In the genomic region with DNA sequence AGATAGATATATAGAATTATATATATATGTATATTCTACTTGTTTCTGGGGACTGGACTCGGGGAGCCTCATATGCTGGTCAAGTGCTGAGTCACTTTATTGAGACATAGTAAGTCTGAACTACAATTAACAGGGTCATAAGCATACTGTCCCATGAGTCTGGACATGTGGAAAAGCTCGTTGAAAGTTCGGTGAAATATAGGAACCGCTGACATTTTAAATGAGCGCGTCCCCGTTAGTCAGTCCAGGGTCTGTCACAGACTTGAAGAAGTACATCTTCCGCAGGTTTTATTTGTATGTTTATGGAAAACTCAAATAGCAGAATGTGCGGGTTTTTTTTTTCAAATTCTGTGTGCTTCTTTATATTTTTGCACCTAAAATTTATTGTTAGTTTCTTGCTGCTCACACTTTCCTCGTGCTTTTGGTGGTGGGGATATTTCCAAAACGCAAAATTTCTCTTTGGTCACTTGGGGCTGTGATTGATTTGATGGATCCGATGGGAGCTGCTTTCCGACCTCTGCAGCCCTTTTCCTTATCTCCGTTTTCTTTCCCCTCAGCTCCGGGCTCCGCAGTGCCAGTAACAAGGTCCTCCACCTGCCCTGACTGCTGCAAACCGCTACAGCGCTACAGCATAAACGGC, we compare ENCODE assay signal across 9 mouse cellular contexts. TPM values are rescaled to one million over a fixed set of nuclear protein-coding genes. Genes with fewer than 3 reads are reported as not detected.
DNase-seq lines count a peak whose midpoint lies in the region; ATAC-seq and TF ChIP-seq lines count a peak whose summit lies in the region.
"Had no signal": no experiment of that assay in that cellular context is flagged by ENCODE, and none has a peak within 500 bp of the region (broad histone marks: within the 10 kb centered on the region; RNA-seq: fewer than 3 reads in every experiment).

No protein-coding gene starts in this region.

- H3K4me2 ChIP-seq in limb, embryonic 14.5 days (replicated peaks; ENCODE audit: low read depth, low read length, severe bottlenecking): 0 out of 2 replicates have a peak overlapping the region, but pooled peaks have one; percentile 40

- WGBS in limb, embryonic 14.5 days: 3% methylated on average over 19 of the region's 19 CpGs

- no peak for TF ChIP-seq POLR2A in limb, embryonic 14.5 days (IDR thresholded peaks at IDR 0.05; ENCODE audit: borderline replicate concordance, extremely low read depth, insufficient read depth, insufficient read length)

- no peaks in the 10 kb centered on the region for H3K9me3 ChIP-seq in limb, embryonic 14.5 days (ENCODE audit: control insufficient read depth, low read length)

- peaks cover 91% of the 10 kb centered on the region for H3K27me3 ChIP-seq in limb, embryonic 14.5 days (ENCODE audit: control insufficient read depth, insufficient read depth, low read length)

- no peak overlapping the region for H3K27ac ChIP-seq in limb, embryonic 14.5 days (replicated peaks; ENCODE audit: low read depth, low read length)

- peak overlapping the region; percentile 23 for H3K4me3 ChIP-seq in limb, embryonic 14.5 days (replicated peaks; ENCODE audit: low read length)

- ATAC-seq in limb, embryonic 14.5 days (ENCODE audit: low FRiP score, low read depth): no peak

- no peak overlapping the region for H3K9ac ChIP-seq in limb, embryonic 14.5 days (ENCODE audit: low read depth, low read length, severe bottlenecking)

- DNase-seq in embryo, embryonic 10.5 days (ENCODE audit: low spot score): peak; percentile 56
- DNase-seq in embryo, embryonic 11 days: no peak
- DNase-seq in retina, embryonic 14.5 days (ENCODE audit: low spot score): peak; percentile 41
- no peak for DNase-seq in retina, postnatal 1 day
- DNase-seq in limb, embryonic 14.5 days (ENCODE audit: low spot score): no peak
- DNase-seq in urinary bladder, adult 18-20 months (ENCODE audit: low spot score in 2 of 2): no peak
- no peak for DNase-seq in kidney, adult 18-20 months
- no peak for DNase-seq in embryo, embryonic 9.5 days (ENCODE audit: extremely low spot score)
- DNase-seq: right cerebral cortex, postnatal 4 days had no signal

- H3K4me1 ChIP-seq in limb, embryonic 14.5 days (ENCODE audit: control insufficient read depth, insufficient read depth, low read length): peaks cover 4% of the 10 kb centered on the region; the same call in 1 of the 2 replicates

- H3K36me3 ChIP-seq in limb, embryonic 14.5 days (ENCODE audit: control insufficient read depth, insufficient read depth, low read length): no peaks in the 10 kb centered on the region

RNA-seq across cellular contexts. Expression of gene Nkx2-5, which starts 4.4 kb away (rescaled TPM):
- 0.06 and 0.15 TPM in 2 replicates for polyA plus RNA-seq in limb, embryonic 14.5 days (2012; rRNA removed)
- not detected in 2 replicates for polyA plus RNA-seq in limb, embryonic 14.5 days (2014; fragmentation: Nextera tagmentation; extraction: Ambion mirVana)

Comparison
In these comparisons a context has a peak if more than half of its experiments do, and no peak if none do; other contexts are left out.
1. DNase-seq: peak in embryo, embryonic 10.5 days (single experiment) and retina, embryonic 14.5 days (single experiment); none in embryo, embryonic 11 days (single experiment), retina, postnatal 1 day (single experiment), limb, embryonic 14.5 days (single experiment), urinary bladder, adult 18-20 months (0 of 2), kidney, adult 18-20 months (single experiment) and embryo, embryonic 9.5 days (single experiment).